Mouse (Mus musculus): ENCODE results near the gene Sp1.

The Sp1 gene

DNA sequence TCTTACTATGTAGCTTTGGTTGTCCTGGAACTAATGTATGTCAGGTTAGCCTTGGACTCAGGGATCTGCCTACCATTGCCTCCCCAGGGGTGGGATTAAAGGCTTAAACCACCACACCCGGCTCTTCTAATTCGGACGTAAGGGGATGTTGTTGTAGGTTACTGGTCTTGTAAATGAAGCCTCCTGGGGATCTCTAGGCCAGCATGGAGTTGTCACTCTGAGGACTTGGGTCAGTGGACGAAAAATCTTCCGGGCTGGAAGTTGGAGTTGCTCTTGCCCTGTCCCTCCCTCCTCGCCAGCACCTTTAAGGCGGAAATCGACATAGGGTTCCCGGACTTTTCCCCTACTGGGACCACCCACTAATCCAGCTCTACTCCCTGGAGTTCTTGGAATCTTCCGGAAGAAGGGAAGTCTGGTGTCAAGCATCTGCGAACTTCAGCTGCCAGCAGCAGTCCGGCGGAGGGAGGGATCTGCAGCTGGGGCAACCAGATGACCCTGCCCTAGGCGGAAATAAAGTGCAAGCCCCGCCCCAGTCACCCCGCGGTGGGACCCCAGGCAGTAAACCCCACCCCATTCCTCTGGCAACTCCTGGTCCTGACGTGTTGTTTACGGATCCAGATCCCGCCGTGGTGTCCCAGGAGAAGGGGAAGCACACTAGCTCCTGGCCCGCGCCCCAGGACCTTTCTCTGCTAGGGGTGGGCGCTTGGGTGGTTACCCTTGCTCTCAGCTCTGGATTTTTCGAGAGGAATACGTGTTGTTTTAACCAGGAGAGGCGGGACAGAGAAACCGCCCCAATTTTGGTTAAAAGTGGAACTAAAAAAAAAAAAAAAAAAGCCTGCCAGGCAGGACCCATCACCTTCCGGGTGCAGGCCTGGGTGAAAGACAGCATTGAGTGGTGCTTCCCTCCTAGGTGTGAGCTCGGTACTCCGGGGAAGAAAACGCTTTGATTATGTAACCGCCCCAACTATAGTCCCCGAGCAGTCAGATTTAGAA, 6.4 kb upstream of the Sp1 start:
- DNase-seq (ENCODE audit: low spot score in 2 of 2), result peak; percentile 82 to 85

- DNase-seq (ENCODE audit: low spot score in 2 of 2), result no peak
Measured at GRCm38 (mm10) chr15:102400476-102401045, 5.4 kb upstream of the Sp1 start.

DNA sequence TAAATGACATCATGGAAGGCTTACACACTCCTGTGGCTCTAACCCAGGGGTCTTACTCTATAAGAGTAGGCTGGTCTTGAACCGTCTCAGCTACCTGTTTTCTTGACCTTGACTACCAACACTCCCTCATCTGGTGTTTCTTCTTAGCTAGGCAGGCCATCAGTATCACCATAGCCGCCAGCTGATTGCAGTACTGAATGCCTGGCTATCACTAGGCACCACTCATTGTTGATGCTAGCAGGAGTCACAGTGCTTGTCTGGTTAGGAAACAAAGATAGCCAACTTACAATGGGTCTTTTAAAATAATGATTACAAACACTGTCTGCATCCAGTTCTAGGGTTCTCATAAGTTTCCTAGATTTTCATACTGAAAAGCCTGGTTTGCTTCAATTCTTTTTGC, 4.7 kb upstream of the Sp1 start:
- no peak for DNase-seq (ENCODE audit: low spot score in 2 of 2)

GRCm38 (mm10) chr15:102402210-102402609, 3.7 kb upstream of the Sp1 start:
- no peak for DNase-seq (ENCODE audit: low spot score in 2 of 2)

- DNase-seq (ENCODE audit: low spot score in 2 of 2), result no peak
Measured at GRCm38 (mm10) chr15:102404608-102405488, 1.1 kb upstream of the Sp1 start.

- peak; percentile 85 to 87 for DNase-seq (ENCODE audit: low spot score in 2 of 2)
Measured at GRCm38 (mm10) chr15:102406196-102406911, 411 bp downstream of the Sp1 start.

GRCm38 (mm10) chr15:102406912-102407580, 1.1 kb downstream of the Sp1 start:
- DNase-seq (ENCODE audit: low spot score in 2 of 2), result no peak

GRCm38 (mm10) chr15:102407681-102408557, 2.0 kb downstream of the Sp1 start:
- DNase-seq (ENCODE audit: low spot score in 2 of 2), result no peak

- DNase-seq (ENCODE audit: low spot score in 2 of 2), result no peak
Measured at GRCm38 (mm10) chr15:102408558-102409130, 2.7 kb downstream of the Sp1 start.

GRCm38 (mm10) chr15:102409286-102409685, 3.3 kb downstream of the Sp1 start:
- DNase-seq (ENCODE audit: low spot score in 2 of 2), result no peak

- no peak for DNase-seq (ENCODE audit: low spot score in 2 of 2)
Measured at GRCm38 (mm10) chr15:102411077-102411476, 5.1 kb downstream of the Sp1 start.

DNA sequence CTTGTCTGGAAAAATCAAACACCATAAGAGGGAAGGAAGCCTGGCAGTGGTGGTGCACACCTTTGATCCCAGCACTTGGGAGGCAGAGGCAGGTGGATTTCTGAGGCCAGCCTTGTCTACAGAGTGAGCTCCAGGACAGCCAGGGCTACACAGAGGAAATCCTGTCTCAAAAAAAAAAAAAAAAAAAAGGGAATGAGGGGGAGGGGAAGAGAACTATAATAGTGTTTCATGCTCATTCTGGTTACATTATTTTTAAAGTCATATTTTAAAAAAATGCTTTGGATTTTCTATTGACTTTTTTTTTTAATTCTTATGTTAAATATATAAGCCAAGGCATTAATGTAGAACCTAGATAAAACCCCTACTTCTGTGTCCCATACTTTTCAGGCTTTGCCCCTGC, 7.7 kb downstream of the Sp1 start:
- DNase-seq (ENCODE audit: low spot score in 2 of 2), result no peak

DNA sequence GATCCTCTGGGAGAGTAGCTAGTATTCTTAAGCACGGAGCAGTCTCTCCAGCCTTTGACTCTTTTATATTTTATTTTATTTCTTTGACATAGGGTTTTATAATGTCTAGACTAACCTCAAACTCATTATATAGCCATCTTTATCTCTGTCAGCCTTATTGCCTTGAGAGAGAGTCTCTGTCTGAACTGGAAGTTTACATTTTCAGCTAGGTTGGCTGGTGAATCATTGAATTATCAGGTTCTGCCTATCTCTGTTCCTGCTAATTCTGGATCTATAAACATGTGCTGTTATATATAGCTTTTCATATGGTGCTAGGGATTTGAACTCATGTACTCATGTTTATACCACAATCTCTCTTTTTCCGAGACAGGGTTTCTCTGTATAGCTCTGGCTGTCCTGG, 11.6 kb downstream of the Sp1 start:
- no peak for DNase-seq (ENCODE audit: low spot score in 2 of 2)

GRCm38 (mm10) chr15:102420986-102421385, 15.0 kb downstream of the Sp1 start:
- no peak for DNase-seq (ENCODE audit: low spot score in 2 of 2)

DNA sequence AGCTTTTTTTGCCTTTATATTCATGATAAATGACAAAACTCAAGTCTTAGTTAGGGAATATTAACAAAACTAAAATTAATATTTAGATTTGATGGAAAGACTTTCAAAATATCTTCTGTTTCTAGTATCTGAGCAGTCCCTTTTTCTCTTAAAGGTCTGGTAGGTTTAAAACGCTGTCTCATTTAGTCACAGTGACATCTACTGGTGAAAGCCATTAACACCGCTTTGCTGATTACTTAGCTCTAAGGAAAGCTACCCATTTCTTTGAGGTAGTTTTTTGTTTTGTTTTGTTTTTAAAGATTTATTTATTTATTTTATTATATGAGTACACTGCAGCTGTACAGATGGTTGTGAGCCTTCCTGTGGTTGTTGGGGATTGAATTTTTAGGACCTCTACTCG, 15.5 kb downstream of the Sp1 start:
- DNase-seq (ENCODE audit: low spot score in 2 of 2), result peak; percentile 22 to 37

- DNase-seq (ENCODE audit: low spot score in 2 of 2), result no peak
Measured at GRCm38 (mm10) chr15:102423602-102424240, 17.8 kb downstream of the Sp1 start.

DNA sequence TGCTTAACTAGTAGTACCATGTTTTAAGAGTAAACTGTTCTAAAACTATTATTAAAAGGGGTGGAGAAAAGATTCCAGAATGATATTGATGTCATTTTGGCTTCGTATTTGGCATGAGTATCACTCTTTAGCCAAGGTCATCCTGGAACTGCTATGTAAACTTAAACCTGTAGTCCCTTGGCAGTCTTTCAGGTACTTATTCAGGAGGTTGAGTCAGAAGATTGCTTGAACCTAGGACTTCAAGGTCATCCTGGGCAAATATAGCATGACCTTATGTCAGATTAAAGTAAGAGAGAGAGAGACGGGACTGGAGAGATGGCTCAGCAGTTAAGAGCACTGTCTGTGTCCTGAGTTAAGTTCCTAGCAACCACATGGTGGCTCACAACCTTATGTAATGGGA, 18.7 kb downstream of the Sp1 start:
- no peak for DNase-seq (ENCODE audit: low spot score in 2 of 2)

DNA sequence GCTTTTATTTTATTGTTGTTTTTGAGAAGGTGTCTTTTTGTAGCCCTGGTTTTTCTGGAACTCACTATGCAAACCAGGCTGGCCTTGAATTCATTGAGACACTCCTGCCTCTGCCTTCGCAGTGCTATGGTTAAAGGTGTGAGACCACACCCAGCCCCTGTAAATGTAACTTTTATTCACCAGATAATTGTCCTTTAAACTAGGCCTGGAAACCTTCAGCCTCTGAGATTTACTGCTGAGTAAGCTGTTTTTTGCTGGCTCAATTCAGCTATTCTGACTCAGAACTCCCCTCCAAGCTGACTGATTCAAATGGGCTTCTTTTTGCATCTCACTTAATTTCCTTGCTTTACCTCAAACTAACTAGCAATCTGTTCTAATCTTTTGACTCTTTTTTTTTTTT, 21.0 kb downstream of the Sp1 start:
- DNase-seq (ENCODE audit: low spot score in 2 of 2), result no peak

DNA sequence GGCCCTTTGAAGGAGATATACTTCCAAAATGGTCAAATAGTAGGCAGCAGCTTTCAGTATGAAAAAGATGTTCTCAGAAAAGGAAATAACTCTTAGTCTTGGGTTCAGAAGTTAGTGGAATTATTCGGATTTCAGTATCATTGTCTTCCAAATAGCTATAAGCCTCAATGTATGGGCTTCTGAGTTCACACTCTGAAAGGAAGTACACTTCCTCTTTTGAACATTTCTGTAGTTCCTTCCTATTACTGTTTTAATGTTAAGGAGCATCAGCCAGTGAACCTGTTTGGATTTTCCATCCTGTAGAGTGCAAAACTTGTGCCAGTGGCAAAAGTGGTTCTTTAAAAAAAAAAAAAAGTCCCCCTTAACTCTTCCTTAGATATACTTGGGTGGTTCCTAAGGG, 26.1 kb downstream of the Sp1 start:
- DNase-seq (ENCODE audit: low spot score in 2 of 2), result no peak
